Mouse (Mus musculus) frontal cortex, adult (tissue): ENCODE results near the gene E2f2.
A peak's percentile ranks its signal among the peaks of the same experiment; 100 is the strongest.

ENCODE experiments used
- ATAC-seq: cut with Nextera tagmentation; 2 replicates; pipeline ENCODE4 v1.9.2; 2017; ENCODE audit warnings: mild to moderate bottlenecking, moderate library complexity, mixed read lengths; ENCODE audit not compliant: low TSS enrichment

The E2f2 gene

DNA sequence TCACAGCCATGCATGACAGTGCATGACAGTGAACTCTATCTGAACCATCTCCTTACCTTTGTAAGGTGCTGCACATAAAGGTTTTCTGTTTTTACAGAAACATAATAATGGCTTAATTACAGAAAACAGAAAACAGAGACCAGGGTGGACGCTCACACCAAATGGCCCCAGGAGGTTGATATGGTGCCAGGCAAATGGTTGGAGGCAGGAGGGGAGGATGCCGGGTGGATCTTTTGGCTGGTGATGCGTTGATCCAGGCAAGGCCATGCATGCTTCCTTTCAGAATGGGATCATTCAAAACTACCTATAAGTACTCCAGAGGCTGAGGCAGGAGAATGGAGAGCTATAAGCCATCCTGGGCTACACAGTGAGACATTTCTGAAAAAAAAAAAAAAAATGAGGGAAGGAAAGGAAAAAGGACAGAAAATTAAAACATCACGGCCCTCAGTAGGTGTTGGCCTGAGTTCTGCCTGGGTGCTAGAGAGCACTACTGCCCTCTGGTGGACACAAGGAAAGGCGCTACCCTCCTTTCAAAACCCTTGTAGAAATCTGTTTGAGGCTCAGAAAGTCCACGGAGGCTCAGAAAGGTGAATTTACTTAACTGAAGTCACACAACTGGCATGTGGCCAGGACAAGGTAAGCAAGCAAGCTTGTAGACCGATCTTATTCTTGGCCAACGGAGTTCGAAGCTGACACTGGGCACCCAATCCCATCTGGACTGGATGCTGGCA is 27.5 kb downstream of the E2f2 start:
- peak; percentile 70; the same call in 1 of the 2 replicates for ATAC-seq

GRCm38 (mm10) chr4:136202509-136202908 is 30.3 kb downstream of the E2f2 start:
- ATAC-seq, result no peak

DNA sequence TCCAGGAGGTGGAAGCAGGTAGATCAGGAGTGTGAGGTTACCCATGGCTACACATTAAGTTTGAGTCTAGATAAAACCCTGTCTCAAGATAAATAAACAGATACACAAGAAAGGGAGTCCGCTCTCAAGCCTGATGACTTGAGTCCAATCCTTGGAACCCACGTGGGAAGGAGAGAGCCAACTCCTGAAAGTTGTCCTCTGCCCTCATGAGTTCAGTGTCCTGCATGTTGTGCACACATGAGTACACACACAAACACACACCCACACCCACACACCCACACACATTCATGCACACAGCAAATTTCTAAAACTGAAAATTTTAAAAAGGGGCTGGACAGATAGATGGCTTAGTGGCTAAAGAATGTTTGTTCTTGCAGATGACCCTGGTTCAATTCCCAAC is 32.6 kb downstream of the E2f2 start:
- no peak for ATAC-seq

GRCm38 (mm10) chr4:136206033-136206893 is 34.1 kb downstream of the E2f2 start, which contains the start of gene Asap3:
Gene Asap3 (plus strand): TSS chr4:136206365.
- peak; percentile 73 for ATAC-seq

DNA sequence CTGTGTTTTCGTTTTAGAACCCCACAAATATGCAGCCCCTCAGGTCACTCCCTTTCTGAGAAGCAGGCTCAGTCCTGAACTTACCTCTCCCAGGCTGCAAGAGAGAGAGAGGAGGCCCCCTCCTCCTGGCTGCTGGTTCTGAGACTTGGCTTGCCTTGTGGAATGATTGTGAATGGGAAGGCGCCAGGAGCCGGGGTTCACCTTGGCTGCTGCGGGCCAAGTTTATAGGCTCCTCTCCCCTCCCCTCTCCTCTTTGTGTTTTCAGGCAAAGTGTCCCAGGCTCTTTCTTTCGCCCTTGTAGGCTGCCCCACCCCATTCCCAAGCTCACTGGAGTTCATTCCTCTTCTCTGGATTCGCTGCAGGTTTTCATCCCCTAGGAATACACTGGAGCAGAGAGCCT is 34.7 kb downstream of the E2f2 start:
- ATAC-seq, result no peak

DNA sequence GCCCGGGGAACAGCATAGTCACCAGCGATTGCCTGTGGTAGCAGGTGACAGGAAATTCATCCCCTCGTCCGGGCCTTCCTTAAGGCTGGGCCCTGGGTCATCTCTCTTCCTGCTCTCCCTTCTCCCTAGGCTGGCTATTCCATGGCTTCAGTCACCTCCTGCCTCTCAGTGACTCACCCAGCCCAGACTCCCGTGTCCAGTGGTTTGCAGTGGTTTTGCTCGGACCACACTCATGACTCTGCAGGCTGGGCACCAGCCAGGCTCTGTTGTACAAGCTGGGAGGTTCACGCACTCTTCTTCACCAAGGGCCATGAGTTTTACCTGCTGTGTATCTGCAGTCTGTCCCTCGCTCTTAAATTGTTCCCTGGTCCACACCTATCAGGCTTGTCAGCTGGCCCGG is 38.7 kb downstream of the E2f2 start:
- ATAC-seq, result no peak

DNA sequence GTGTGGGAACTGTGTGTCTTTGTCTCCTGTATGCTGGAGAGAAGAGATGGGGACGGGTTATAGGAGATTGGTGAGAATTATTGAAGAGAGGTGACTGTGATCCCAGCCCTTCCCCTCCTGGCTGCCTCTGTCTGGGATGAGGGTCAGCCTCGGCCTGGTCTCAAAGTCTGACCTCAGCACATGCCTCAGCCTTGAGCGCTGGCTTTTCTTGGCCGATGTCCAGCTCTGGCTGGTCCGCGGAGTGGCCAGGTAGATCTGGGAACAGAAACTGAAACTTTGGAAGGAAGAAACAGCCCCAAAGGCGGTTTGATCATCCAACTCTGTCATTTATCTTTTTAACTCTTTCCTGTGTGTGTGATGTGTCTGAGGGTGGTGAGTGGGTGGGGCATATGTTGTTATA is 41.4 kb downstream of the E2f2 start:
- ATAC-seq, result no peak

DNA sequence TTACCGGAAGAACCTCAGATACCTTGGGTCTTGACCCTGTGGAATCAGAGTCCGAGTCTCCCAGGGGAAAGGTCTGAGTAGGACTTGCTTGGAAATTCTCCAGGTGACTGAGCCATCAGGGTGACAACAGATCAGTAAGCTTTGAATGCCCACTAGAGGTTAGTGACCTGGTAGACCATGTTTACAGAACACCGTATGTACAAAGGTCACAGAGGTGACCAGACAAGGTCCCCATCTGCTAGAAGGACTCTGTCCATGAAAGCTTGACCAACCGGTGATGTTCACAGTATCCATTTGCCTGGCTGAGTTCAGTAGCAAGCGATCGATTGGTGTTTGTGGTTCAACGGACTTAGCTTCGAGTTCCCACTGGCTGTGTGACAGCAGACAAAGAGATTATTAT is 42.6 kb downstream of the E2f2 start:
- no peak for ATAC-seq

DNA sequence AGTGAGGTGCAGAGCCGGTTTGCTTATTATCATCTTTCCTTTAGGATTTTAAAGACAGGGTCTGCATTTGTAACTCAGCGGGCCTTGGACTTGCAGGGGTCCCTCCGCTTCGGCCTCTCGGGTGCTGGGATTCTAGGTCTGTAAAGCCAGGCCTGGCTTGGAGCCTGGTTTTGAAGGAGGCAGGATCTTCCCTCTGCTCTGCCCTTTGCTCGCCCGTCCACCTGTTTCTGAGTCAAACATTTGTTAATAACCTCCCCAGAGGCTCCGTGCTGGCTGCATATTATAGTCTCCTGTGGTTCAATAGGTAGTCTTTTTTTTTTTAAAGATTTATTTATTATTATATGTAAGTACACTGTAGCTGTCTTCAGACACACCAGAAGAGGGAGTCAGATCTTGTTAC is 43.4 kb downstream of the E2f2 start:
- ATAC-seq, result no peak

DNA sequence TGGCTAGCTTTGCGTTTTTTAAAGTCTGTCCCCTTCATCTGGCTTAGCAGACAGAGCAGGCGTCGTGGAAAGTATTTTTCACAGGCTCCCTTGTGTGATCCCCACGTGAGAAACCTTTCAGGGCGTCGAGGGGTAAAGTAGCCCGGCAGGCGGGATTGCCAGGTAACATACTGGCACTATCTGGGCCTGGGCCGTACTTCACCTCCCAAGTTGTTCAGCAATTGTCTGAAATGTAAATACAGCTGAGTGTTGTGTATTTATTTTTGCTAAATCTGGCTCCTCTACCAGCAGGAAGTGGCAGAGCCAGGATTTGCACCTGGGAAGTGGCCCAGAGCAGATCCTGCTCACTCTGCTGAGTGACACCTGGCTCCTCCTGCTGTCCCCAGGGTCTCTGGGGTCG is 44.9 kb downstream of the E2f2 start:
- no peak for ATAC-seq

DNA sequence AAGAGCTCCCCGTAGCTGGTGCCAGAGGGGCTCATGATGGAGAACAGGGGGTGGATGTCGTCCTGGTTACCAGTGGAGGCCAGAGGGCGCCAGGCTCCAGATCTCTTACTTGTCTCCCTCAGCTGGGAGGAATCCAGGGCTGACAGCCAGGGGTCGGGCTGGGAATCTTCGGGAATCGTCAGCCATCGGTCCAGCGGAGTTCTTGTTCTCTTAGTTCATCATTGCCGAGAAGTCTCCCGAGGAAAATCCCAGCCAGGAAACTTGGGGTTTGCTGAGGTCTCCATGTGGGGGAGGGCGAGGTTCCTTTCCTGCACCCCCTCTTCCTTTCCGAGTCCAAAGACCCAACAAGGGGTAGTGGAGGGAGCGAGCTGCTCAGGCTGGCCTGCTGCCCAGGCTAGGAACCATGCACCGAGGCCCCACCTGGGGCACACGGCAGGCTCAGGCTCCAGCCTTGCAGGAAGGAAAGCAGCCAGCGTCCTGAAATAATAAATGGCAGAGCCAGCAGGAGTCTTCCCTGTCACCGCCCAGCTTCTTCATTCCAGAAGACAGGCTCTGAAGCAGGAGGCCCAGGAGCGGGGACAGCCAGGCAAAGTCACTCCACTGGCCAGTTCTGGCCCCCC is 46.5 kb downstream of the E2f2 start:
- no peak for ATAC-seq

DNA sequence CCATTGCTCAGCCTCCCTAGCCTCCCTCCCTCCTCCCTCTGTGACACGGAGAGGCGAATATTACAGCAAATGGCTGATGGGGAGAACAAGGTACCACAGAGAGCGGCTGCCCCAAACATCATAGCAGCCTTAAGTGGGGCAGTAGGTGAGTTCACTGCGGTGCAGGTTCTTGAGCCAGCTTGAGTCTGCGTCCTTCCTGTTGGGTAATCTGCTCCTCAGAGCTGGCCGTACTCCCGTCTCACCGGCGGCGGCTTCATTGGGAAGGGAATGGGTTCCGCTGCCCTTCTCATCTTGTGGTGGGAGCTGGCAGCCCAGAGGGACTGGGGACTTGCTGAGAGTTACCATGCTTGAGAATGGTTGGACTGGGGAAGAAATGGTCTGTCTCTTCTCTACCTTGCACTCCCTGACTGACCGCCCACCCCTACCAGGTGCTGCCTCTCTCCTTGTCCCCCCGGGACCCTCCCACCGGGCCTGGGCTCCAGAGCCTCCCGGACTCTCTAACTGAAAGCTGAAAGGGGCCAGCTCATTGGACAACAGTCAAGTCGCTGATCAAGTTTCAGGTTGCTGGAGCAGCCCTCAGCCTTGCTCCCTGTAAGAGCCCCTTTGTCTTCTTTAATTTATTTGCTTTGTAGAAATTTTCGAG is 48.1 kb downstream of the E2f2 start:
- ATAC-seq, result no peak

- ATAC-seq, result no peak
Measured at GRCm38 (mm10) chr4:136223549-136224239, 51.5 kb downstream of the E2f2 start.

DNA sequence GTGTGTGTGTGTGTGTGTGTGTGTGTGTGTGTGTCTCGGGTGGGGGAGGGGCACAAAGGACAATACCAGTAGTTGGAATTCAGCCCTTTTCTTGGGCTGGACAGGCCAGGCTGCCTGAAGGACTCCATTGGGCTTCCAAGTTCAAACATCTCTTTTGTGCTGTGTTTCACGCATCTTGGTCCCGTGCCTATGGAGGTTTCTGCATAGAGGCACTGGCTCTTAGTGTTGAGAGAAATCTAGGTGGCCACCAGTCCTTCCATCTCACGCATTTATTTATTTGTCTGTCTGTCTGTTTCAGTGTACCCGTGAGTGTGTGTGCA is 52.0 kb downstream of the E2f2 start:
- no peak for ATAC-seq

GRCm38 (mm10) chr4:136224677-136225460 is 52.7 kb downstream of the E2f2 start:
- no peak for ATAC-seq

DNA sequence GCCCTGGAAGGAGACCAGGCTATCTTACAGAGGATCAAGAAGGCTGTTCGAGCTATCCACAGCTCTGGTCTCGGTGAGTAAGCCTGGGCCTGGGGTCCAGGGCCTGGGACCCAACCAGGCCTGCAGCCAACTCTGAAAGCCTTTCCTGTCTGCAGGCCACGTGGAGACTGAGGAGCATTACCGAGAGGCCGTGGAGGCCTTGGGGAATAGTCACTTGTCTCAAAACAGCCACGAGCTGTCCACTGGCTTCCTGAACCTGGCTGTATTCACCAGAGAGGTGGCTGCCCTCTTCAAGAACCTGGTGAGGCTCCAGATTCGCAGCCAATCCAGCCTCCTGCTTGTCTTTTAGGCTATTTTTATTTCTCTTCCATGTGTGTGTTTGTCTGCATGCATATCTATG is 55.2 kb downstream of the E2f2 start:
- ATAC-seq, result no peak

DNA sequence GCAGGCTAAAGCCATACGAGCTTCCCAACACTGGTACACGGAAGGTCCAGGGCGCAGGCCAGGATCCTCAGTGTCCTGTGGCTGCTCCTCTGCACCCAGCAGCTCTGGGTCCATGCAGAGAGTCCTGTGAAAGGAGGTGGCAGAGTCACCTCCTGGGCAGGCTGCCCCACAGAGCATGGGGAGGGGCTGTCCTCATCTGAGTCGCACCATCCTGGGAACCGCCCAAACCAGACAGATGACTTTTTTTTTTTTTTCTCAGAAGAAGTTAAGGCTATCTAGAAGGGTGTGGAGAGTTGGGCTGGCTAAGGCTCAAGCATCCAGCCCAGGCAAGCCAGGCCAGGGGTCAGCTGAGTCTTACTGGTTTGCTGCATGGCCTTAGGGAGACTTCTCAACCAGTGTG is 56.4 kb downstream of the E2f2 start:
- ATAC-seq, result no peak

- no peak for ATAC-seq
Measured at GRCm38 (mm10) chr4:136238669-136239068, 66.5 kb downstream of the E2f2 start.

GRCm38 (mm10) chr4:136239111-136239510 is 66.9 kb downstream of the E2f2 start:
- no peak for ATAC-seq

DNA sequence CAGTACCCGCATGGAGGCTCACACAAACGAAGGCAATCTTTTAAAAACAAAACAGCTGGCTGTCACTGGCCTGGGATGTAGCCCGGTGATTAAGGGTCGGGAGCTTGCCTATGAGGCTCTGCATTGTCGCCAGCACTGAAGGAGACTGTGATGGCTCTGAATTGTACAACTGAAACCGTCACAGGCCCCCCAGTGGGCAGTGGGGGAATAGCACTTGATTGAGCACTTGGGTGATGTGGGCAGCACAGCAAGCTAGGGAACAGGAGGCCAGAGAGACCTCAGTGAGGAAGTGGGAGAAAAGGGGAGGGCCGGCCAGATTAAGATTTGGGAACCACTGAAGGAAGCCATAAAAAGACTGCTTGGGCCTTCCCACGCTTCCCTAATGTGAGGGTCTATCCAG is 67.4 kb downstream of the E2f2 start:
- peak; percentile 89 for ATAC-seq

GRCm38 (mm10) chr4:136240123-136240522 is 67.9 kb downstream of the E2f2 start:
- ATAC-seq, result no peak
